Mouse (Mus musculus) left cerebral cortex, adult 11 months (tissue): ENCODE data around the gene Sh3rf1.

Source experiments
- DNase-seq: peaks from one replicate; pipeline ENCODE4 v3.0.0; 2022; ENCODE audit warnings: low spot score

The Sh3rf1 gene

GRCm38 (mm10) chr8:61223283-61223682 lies 389 bp upstream of the Sh3rf1 start:
- DNase-seq: no peak

- no peak for DNase-seq
Observed at GRCm38 (mm10) chr8:61224380-61225092, 864 bp downstream of the Sh3rf1 start.

GRCm38 (mm10) chr8:61225581-61226395 lies 2.1 kb downstream of the Sh3rf1 start:
- DNase-seq: no peak

GRCm38 (mm10) chr8:61226632-61227031 lies 3.0 kb downstream of the Sh3rf1 start:
- DNase-seq: no peak

GRCm38 (mm10) chr8:61228678-61229077 lies 5.0 kb downstream of the Sh3rf1 start:
- no peak for DNase-seq

- no peak for DNase-seq
Observed at GRCm38 (mm10) chr8:61229511-61230195, 6.0 kb downstream of the Sh3rf1 start.

GRCm38 (mm10) chr8:61230881-61231755 lies 7.4 kb downstream of the Sh3rf1 start:
- DNase-seq: no peak

- no peak for DNase-seq
Observed at GRCm38 (mm10) chr8:61235499-61235898, 11.8 kb downstream of the Sh3rf1 start.

- no peak for DNase-seq
Observed at GRCm38 (mm10) chr8:61236506-61237268, 13.0 kb downstream of the Sh3rf1 start.

- DNase-seq: no peak
Observed at GRCm38 (mm10) chr8:61239576-61239975, 15.9 kb downstream of the Sh3rf1 start.

GRCm38 (mm10) chr8:61241229-61241628 lies 17.6 kb downstream of the Sh3rf1 start:
- no peak for DNase-seq

- no peak for DNase-seq
Observed at GRCm38 (mm10) chr8:61242896-61243295, 19.2 kb downstream of the Sh3rf1 start.

GRCm38 (mm10) chr8:61243491-61243890 lies 19.8 kb downstream of the Sh3rf1 start:
- no peak for DNase-seq

- no peak for DNase-seq
Observed at GRCm38 (mm10) chr8:61244157-61244556, 20.5 kb downstream of the Sh3rf1 start.

- DNase-seq: no peak
Observed at GRCm38 (mm10) chr8:61247270-61248025, 23.8 kb downstream of the Sh3rf1 start.

- no peak for DNase-seq
Observed at GRCm38 (mm10) chr8:61249511-61249910, 25.8 kb downstream of the Sh3rf1 start.

- no peak for DNase-seq
Observed at GRCm38 (mm10) chr8:61254196-61254595, 30.5 kb downstream of the Sh3rf1 start.

- peak; percentile 29 for DNase-seq
Observed at GRCm38 (mm10) chr8:61258828-61259227, 35.2 kb downstream of the Sh3rf1 start.

- DNase-seq: peak; percentile 37
Observed at GRCm38 (mm10) chr8:61259526-61259925, 35.9 kb downstream of the Sh3rf1 start.

- no peak for DNase-seq
Observed at GRCm38 (mm10) chr8:61260530-61260929, 36.9 kb downstream of the Sh3rf1 start.
